Mouse (Mus musculus): Measurements from ENCODE around the gene Mllt1. TPM values are rescaled to one million over a fixed set of nuclear protein-coding genes. Genes with fewer than 3 reads are reported as not detected.

The Mllt1 gene
- polyA plus RNA-seq, 1 experiment: 59.4 TPM

DNA sequence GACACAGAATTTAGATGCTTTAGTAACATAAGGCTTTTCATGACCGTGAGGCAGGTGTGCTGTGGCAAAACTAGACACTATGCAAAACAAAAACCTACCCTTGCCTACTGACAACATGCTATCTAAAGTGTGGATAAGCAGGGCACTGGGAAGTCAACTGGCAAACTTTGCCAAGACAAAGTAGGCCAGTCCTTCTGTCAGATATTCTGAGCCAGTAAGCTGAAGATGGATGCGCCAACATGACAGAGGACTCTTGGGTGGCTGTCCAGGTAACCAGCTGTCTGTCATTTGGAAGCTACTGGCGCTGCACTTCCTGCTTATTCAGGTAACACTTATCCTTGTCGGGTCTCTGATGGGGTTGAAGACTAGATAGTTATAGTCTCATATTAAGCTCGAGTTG lies 34.9 kb upstream of the Mllt1 start:
- H3K4me3 ChIP-seq (replicated peaks; ENCODE audit: extremely low read depth, low read depth, low read length): no peak overlapping the region
- DNase-seq: no peak
- 61% methylated on average over 5 of the region's 5 CpGs for WGBS
- TF ChIP-seq POLR2A (IDR thresholded peaks at IDR 0.05; ENCODE audit: borderline replicate concordance, extremely low read depth, low read depth, low read length): no peak
- TF ChIP-seq CTCF (IDR thresholded peaks at IDR 0.05; ENCODE audit: insufficient read depth, low read length): no peak
- H3K4me1 ChIP-seq (ENCODE audit: control insufficient read depth, insufficient read depth, low read length): no peaks in the 10 kb centered on the region

DNA sequence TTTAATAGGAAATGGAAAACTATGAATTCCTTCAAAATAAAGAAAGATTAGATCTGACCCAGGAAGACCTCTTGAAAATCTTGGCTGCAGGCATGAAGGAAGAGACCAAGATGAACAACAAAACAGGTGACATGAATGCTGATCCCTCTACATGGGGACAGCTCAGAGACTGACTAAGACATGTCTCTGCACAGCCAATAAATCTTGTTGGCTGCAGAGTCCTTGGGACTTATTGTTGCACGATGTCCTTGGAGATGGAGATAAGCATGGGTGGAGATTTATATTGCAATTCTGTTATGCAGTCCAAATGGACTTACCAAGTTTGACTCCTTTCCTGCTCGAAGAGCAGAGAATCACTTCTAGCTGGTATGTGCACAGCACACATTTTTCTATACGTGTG lies 34.1 kb upstream of the Mllt1 start:
- WGBS: 42% methylated on average over 3 of the region's 3 CpGs
- TF ChIP-seq POLR2A (IDR thresholded peaks at IDR 0.05; ENCODE audit: borderline replicate concordance, extremely low read depth, low read depth, low read length) (no peak), CTCF (IDR thresholded peaks at IDR 0.05; ENCODE audit: insufficient read depth, low read length) (no peak)
- H3K4me3 ChIP-seq (replicated peaks; ENCODE audit: extremely low read depth, low read depth, low read length): no peak overlapping the region
- DNase-seq: no peak
- H3K4me1 ChIP-seq (ENCODE audit: control insufficient read depth, insufficient read depth, low read length): no peaks in the 10 kb centered on the region

DNA sequence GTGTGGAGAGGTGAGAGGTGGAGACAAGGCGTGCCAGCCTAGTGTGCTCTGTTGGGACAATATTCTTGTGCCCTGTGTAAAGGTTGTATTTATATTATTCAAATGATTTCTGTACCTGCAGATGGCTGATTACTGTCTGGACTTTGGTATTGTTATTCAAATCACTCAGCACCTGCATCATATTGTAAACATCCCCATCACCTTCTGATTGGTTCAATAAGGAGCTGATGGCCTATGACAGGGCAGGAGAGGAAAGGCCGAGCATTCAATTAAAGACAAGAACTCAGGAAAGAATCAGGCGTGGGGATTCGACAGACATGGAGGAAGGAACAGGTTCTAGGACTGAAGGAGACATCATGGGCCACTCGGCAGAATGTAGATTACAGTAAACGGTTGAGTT lies 28.4 kb upstream of the Mllt1 start:
- no peak for TF ChIP-seq CTCF (IDR thresholded peaks at IDR 0.05; ENCODE audit: insufficient read depth, low read length)
- no peak for TF ChIP-seq POLR2A (IDR thresholded peaks at IDR 0.05; ENCODE audit: borderline replicate concordance, extremely low read depth, low read depth, low read length)
- H3K4me1 ChIP-seq (ENCODE audit: control insufficient read depth, insufficient read depth, low read length): no peaks in the 10 kb centered on the region
- WGBS: 69% methylated on average over 6 of the region's 6 CpGs
- no peak overlapping the region for H3K4me3 ChIP-seq (replicated peaks; ENCODE audit: extremely low read depth, low read depth, low read length)
- DNase-seq: no peak

DNA sequence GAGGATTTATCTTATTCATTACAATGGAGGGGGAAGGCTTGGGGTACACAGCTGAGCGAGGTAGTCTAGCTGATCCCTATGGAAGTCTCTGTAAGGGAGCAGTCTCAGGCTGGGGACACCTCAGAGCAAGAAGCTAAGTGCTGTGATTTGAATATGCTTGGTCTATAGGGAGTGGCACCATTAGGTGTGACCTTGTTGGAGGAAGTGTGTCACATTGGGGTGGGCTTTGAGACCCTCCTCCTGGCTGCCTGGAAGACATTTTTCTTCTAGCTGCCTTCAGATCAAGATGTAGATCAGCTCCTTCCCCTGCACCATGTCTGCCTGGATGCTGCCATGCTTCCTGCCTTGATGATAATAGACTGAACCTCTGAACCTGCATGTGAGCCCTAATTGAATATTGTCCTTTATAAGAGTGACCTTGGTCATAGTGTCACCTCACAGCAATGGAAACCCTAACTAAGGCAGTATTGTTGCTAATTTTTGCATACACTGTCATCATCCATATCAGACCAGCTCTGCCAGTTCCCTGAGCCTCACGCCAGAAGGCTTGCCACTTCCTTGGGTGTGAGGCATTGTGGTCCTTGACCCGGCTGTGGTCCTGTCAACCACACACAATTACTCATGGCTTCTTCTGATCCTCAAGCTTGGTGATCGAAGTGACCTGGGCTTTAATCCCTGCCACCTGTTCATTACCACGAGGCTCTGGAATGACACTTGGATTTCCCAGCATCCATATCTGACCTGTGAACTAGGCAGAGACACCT lies 27.6 kb upstream of the Mllt1 start:
- Histone ChIP-seq H3K4me3 (replicated peaks; ENCODE audit: extremely low read depth, low read depth, low read length) (no peak overlapping the region), H3K4me1 (ENCODE audit: control insufficient read depth, insufficient read depth, low read length) (no peaks in the 10 kb centered on the region)
- no peak for DNase-seq
- TF ChIP-seq POLR2A (IDR thresholded peaks at IDR 0.05; ENCODE audit: borderline replicate concordance, extremely low read depth, low read depth, low read length) (no peak), CTCF (IDR thresholded peaks at IDR 0.05; ENCODE audit: insufficient read depth, low read length) (no peak)
- 74% methylated on average over 5 of the region's 5 CpGs for WGBS

DNA sequence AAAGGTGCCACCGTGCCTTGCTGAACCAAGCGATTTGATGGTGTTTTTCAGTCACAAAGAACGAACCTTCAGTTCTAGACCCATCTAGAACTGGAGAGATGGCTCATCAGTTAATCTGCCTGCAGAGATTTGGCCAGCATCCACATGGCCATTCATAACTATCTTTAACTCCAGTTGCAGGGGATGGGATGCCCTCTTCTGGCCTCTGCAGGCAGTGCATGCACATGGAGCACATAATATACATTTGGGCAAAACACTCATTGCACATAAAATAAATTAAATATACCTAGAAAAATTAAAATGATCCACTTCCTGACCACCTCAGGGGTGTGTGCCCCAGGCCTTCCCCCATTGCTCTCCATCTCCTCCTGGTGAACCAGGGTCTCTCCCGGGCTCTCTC lies 26.7 kb upstream of the Mllt1 start:
- Histone ChIP-seq H3K4me1 (ENCODE audit: control insufficient read depth, insufficient read depth, low read length) (no peaks in the 10 kb centered on the region), H3K4me3 (replicated peaks; ENCODE audit: extremely low read depth, low read depth, low read length) (no peak overlapping the region)
- DNase-seq: no peak
- TF ChIP-seq POLR2A (IDR thresholded peaks at IDR 0.05; ENCODE audit: borderline replicate concordance, extremely low read depth, low read depth, low read length) (no peak), CTCF (IDR thresholded peaks at IDR 0.05; ENCODE audit: insufficient read depth, low read length) (no peak)
- 92% methylated on average over 4 of the region's 4 CpGs for WGBS

- 63% methylated on average over 4 of the region's 4 CpGs for WGBS
- no peak for TF ChIP-seq CTCF (IDR thresholded peaks at IDR 0.05; ENCODE audit: insufficient read depth, low read length)
- no peak for TF ChIP-seq POLR2A (IDR thresholded peaks at IDR 0.05; ENCODE audit: borderline replicate concordance, extremely low read depth, low read depth, low read length)
- DNase-seq: no peak
- no peaks in the 10 kb centered on the region for H3K4me1 ChIP-seq (ENCODE audit: control insufficient read depth, insufficient read depth, low read length)
- no peak overlapping the region for H3K4me3 ChIP-seq (replicated peaks; ENCODE audit: extremely low read depth, low read depth, low read length)
Measured at GRCm38 (mm10) chr17:56958667-56959066, 23.5 kb upstream of the Mllt1 start.

GRCm38 (mm10) chr17:56957763-56958429 lies 22.7 kb upstream of the Mllt1 start:
- H3K4me1 ChIP-seq (ENCODE audit: control insufficient read depth, insufficient read depth, low read length): no peaks in the 10 kb centered on the region
- no peak overlapping the region for H3K4me3 ChIP-seq (replicated peaks; ENCODE audit: extremely low read depth, low read depth, low read length)
- no peak for TF ChIP-seq POLR2A (IDR thresholded peaks at IDR 0.05; ENCODE audit: borderline replicate concordance, extremely low read depth, low read depth, low read length)
- no peak for TF ChIP-seq CTCF (IDR thresholded peaks at IDR 0.05; ENCODE audit: insufficient read depth, low read length)
- 22% methylated on average over 11 of the region's 11 CpGs for WGBS
- DNase-seq: no peak

- WGBS: 77% methylated on average over 7 of the region's 7 CpGs
- DNase-seq: no peak
Measured at GRCm38 (mm10) chr17:56954871-56955270, 19.7 kb upstream of the Mllt1 start.

GRCm38 (mm10) chr17:56952639-56953038 lies 17.4 kb upstream of the Mllt1 start:
- TF ChIP-seq POLR2A (IDR thresholded peaks at IDR 0.05; ENCODE audit: borderline replicate concordance, extremely low read depth, low read depth, low read length): no peak
- TF ChIP-seq CTCF (IDR thresholded peaks at IDR 0.05; ENCODE audit: insufficient read depth, low read length): no peak
- DNase-seq: no peak
- Histone ChIP-seq H3K4me3 (replicated peaks; ENCODE audit: extremely low read depth, low read depth, low read length) (no peak overlapping the region), H3K4me1 (ENCODE audit: control insufficient read depth, insufficient read depth, low read length) (no peaks in the 10 kb centered on the region)
- 68% methylated on average over 1 of the region's 1 CpGs for WGBS

More at GRCm38 (mm10) chr17:56954871-56955270, 19.7 kb upstream of the Mllt1 start:
- Histone ChIP-seq H3K4me3 (replicated peaks; ENCODE audit: extremely low read depth, low read depth, low read length) (no peak overlapping the region), H3K4me1 (ENCODE audit: control insufficient read depth, insufficient read depth, low read length) (no peaks in the 10 kb centered on the region)
- TF ChIP-seq CTCF (IDR thresholded peaks at IDR 0.05; ENCODE audit: insufficient read depth, low read length): no peak
- no peak for TF ChIP-seq POLR2A (IDR thresholded peaks at IDR 0.05; ENCODE audit: borderline replicate concordance, extremely low read depth, low read depth, low read length)

- Histone ChIP-seq H3K4me1 (ENCODE audit: control insufficient read depth, insufficient read depth, low read length) (no peaks in the 10 kb centered on the region), H3K4me3 (replicated peaks; ENCODE audit: extremely low read depth, low read depth, low read length) (no peak overlapping the region)
- WGBS: 14% methylated on average over 3 of the region's 3 CpGs
- DNase-seq: peak; percentile 57
- TF ChIP-seq CTCF (IDR thresholded peaks at IDR 0.05; ENCODE audit: insufficient read depth, low read length) (peak; percentile 96), POLR2A (IDR thresholded peaks at IDR 0.05; ENCODE audit: borderline replicate concordance, extremely low read depth, low read depth, low read length) (no peak)
Measured at GRCm38 (mm10) chr17:56950915-56951314, 15.7 kb upstream of the Mllt1 start.

Data from lung, adult 2 months (tissue).